Mouse (Mus musculus): ENCODE data around the gene Il4i1.

Gene Il4i1

DNA sequence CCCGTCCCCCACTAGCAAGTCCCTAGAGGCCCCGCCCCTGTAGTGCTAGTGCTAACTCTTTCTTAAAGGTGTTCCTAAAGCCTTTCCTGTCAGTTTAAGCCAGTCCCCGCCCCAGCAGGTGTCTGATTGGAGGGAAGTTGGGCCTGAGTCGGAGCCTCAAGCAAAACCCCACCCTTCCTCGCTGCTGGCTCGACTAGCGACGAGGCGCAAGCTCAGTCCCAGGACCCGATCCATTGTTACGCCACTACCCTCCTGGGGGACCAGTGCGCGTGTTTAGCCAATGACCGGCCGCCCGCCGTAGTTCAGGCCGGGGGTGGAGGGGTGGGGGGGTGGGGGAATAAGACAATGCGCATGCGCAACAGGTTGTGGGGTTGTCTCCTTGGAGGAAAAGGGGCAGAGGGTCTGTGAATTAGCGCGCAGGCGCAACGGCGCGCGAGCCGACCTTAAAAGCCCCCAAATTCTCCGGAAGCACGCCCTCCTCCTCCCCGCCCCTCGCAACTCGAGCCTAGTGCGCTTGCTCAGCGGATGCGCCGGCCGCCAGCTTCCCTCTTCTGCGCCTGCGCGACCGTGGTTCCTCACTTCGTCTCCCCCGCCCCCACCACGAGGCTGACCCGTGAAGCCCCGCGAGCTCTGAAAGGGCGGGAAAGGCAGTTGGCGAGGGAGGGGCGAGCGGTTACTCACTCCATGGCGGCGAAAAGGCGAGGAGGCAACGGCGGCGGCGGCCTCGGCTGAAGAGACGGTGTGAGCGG, at the start of gene Il4i1, which contains the start of gene Nup62:
Gene Il4i1, plus strand, starts transcription at position 667 of the 749 bp plus-strand sequence.
Gene Nup62, plus strand, starts transcription at position 368 of the 749 bp plus-strand sequence.
- TF ChIP-seq GATA4 (IDR thresholded peaks at IDR 0.05; ENCODE audit: insufficient replicate concordance, low read length) = no peak

- TF ChIP-seq GATA4 (IDR thresholded peaks at IDR 0.05; ENCODE audit: insufficient replicate concordance, low read length) = no peak
These were observed 48.1 kb upstream of the Il4i1 start for GRCm38 (mm10) chr7:44768129-44768528.

- TF ChIP-seq GATA4 (IDR thresholded peaks at IDR 0.05; ENCODE audit: insufficient replicate concordance, low read length) = no peak
These were observed 46.1 kb upstream of the Il4i1 start for GRCm38 (mm10) chr7:44770046-44770578.

DNA sequence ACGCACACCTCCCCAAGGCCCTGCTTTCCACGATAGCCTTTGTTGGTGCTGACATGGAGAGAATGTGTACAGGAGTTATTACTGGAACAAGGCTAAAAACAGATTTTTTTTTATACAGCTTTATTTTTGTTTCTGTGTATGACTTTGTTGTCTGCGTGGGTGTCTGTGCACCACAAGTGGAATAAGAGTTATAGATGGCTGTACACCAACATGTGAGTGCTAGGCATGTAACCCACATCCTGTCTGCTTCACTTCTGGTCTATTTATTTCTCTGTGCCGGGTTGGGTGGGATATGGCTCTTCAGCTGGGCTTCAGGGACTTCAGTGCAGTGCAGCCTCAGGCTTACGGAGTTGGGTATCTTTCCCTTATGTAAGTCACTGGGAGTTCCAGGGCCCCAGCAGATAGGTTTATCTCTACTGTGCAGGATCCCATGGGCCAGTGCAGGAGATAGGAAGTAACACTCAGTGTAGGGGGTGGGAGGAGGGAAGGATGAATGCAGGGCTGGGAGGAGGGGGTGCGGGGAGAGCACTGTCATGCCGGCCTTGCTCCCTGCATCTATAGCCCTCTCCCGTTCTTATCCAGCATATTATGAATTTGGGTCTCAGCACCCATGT, 43.5 kb upstream of the Il4i1 start:
- TF ChIP-seq GATA4 (IDR thresholded peaks at IDR 0.05; ENCODE audit: insufficient replicate concordance, low read length) = no peak

- TF ChIP-seq GATA4 (IDR thresholded peaks at IDR 0.05; ENCODE audit: insufficient replicate concordance, low read length) = no peak
These were observed 39.2 kb upstream of the Il4i1 start for GRCm38 (mm10) chr7:44776849-44777498.

GRCm38 (mm10) chr7:44780101-44780500, 36.1 kb upstream of the Il4i1 start:
- no peak for TF ChIP-seq GATA4 (IDR thresholded peaks at IDR 0.05; ENCODE audit: insufficient replicate concordance, low read length)

GRCm38 (mm10) chr7:44789531-44789930, 26.7 kb upstream of the Il4i1 start:
- no peak for TF ChIP-seq GATA4 (IDR thresholded peaks at IDR 0.05; ENCODE audit: insufficient replicate concordance, low read length)

- no peak for TF ChIP-seq GATA4 (IDR thresholded peaks at IDR 0.05; ENCODE audit: insufficient replicate concordance, low read length)
These were observed 26.1 kb upstream of the Il4i1 start for GRCm38 (mm10) chr7:44790066-44790465.

DNA sequence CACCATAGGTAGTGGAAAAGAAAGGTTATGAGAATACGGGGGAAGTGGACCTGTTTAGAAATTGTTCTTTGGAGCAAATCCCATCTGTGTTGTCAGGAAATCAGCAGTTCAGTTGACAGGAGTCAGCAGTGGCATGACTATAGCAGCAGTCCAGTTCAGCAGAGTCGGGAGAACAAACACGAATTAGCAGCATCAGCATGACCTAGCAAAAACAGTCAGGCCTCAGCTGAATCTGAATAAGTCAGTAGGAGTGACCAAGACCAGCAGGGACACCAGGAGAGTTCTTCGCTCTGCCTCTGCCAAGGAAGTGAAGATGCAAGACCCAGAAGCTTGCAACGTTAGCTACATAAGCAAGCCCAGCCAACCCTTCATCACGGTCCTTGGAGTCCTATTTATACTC, 23.4 kb upstream of the Il4i1 start:
- TF ChIP-seq GATA4 (IDR thresholded peaks at IDR 0.05; ENCODE audit: insufficient replicate concordance, low read length) = no peak

DNA sequence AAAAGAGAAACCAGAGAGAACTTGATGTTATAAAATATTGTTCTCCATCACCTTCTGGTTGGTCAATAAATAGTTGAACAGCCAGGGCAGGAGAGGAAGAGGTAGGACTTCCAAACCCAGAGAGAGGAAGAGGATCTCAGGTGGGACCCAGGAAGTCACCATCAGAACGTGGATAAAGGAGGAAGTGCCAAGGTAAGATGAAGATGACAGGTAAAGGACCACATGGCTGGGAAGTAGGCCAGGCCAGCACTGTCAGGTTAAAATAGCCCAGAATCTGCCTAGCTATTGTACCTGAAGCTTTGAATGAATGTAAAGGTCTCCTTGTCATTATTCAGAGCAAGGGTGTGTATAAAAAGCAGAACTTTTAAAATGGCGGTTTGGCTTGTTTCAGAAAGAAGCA, 7.3 kb upstream of the Il4i1 start:
- TF ChIP-seq GATA4 (IDR thresholded peaks at IDR 0.05; ENCODE audit: insufficient replicate concordance, low read length) = no peak

GRCm38 (mm10) chr7:44809466-44809865, 6.7 kb upstream of the Il4i1 start:
- no peak for TF ChIP-seq GATA4 (IDR thresholded peaks at IDR 0.05; ENCODE audit: insufficient replicate concordance, low read length)

DNA sequence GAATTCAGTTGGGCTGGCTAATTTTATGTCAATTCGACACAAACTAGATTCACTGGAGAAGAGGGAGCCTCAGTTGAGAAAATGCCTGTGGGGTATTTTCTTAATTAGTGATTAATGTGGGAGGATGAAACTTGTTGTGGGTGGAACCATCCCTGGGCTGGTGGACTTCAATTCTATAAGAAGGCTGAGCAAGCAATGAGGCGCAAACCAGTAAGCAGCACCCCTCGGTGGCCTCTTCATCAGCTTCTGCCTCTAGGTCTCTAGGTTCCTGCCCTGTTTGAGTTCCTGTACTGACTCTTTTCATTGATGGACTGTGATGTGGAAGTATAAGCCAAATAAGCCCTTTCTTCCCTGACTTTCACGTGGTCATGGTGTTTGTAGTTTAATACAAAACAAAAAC, 5.8 kb upstream of the Il4i1 start:
- TF ChIP-seq GATA4 (IDR thresholded peaks at IDR 0.05; ENCODE audit: insufficient replicate concordance, low read length) = no peak

DNA sequence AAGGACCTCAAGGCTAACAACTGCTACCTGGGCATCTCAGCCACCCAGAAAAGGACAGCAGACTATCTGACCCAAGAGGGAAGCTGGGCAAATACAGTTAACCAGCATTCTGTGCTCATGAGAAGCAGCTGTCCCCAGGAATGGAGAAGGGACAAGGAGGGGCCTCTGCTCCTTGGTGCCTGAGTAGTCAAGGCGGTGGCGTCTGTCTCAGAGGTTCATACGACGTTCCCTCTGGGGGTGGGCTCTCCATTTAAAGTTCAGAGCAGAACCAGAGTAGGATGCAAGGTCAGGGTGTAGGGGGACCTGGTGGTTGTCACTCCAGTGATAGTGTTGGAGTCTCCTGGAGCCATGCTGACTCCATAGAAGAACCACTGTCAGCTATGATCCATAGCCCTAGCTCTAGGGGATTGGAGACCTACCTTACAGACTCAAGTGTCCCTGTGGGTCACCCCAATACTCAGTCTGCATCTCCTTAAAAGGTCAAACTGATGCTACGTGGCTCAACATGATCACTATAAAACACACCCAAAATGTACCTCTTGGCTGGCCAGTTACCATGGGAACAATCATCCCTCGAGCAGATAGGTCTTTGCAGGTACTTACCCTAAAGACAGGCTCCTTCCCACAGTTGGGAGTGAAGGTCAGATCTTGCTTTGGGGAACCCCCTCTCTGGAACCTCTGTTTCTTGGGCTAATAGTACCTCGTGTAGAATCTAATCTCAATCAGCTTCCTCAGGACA, 5.2 kb upstream of the Il4i1 start:
- TF ChIP-seq GATA4 (IDR thresholded peaks at IDR 0.05; ENCODE audit: insufficient replicate concordance, low read length) = no peak

DNA sequence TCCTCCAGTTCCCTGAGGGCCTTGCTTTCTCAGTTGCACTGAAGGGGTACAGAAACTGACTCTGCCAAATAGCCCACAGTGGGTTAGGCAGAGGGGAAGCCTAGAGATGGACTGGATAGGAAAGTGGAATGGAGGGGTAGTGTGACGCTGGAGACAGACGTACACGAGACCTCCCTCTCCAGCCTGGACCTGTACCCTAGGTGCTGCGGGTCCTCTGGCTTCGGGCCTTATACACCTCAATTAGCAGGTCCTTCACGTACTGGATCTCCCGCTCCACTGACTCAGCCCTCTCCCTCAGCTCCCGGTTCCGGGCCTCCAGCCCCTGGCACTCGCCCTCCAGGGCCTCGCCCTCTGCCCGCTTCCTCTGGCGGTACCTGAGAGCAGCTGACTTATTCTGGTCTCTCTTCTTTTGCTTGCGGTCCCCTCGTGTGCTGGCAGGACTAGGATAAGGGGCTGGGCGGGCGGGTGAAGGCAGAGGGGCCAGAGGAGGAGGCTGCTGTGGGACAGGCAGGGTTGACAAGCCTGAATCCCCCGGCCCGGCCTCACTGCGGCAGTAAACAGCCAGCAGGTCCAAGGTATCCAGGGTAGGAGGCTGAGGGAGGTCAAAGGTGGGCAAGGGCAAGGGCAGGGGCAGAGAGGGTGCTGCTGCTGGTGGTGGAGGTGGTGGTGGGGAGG, 3.4 kb upstream of the Il4i1 start:
- TF ChIP-seq GATA4 (IDR thresholded peaks at IDR 0.05; ENCODE audit: insufficient replicate concordance, low read length) = no peak

GRCm38 (mm10) chr7:44813985-44814384, 2.2 kb upstream of the Il4i1 start:
- no peak for TF ChIP-seq GATA4 (IDR thresholded peaks at IDR 0.05; ENCODE audit: insufficient replicate concordance, low read length)

All from liver, adult (tissue).